ENCODE assay signal across 9 mouse cellular contexts in the genomic region with DNA sequence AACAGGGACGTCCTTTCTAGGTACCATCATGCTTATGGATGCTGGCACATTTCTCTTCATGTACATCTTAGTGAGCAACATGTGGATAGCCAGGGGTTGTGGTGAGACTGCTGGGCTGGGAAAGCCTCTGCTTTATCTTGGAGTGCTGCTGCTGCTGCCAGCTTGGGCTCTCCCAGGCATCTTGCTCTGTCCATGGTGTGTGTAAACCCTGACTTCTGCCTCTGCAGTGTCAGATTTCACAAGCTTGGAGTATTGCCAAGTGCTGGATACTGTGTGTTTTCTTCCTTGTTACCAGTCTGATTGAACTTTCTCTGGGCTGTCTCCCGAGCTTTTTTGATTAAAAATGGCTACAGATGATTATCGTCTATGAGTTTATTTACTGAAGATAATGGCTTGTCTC. TPM values are rescaled to one million over a fixed set of nuclear protein-coding genes. Genes with fewer than 3 reads are reported as not detected.
DNase-seq lines count a peak whose midpoint lies in the region; ATAC-seq and TF ChIP-seq lines count a peak whose summit lies in the region.
"Had no signal": no experiment of that assay in that cellular context is flagged by ENCODE, and none has a peak within 500 bp of the region (broad histone marks: within the 10 kb centered on the region; RNA-seq: fewer than 3 reads in every experiment).

No protein-coding gene starts in this region.

- H3K27me3 ChIP-seq in heart, embryonic 15.5 days: no peaks in the 10 kb centered on the region
- H3K27me3 ChIP-seq in liver, adult 2 months (ENCODE audit: control insufficient read depth, insufficient read depth, low read length): no peaks in the 10 kb centered on the region
- H3K27me3 ChIP-seq: midbrain, embryonic 12.5 days had no signal

- H3K27ac ChIP-seq in heart, embryonic 15.5 days: no peak overlapping the region
- no peak overlapping the region for H3K27ac ChIP-seq in liver, adult 2 months (replicated peaks; ENCODE audit: insufficient read depth, low read depth, low read length)
- H3K27ac ChIP-seq: midbrain, embryonic 12.5 days had no signal

- 0 out of 2 replicates have a peak, but pooled peaks have one; percentile 36 for ATAC-seq in heart, embryonic 15.5 days (replicated peaks; ENCODE audit: insufficient number of reproducible peaks, insufficient read depth, low FRiP score, low read depth)

- 27% methylated on average over 3 of the region's 3 CpGs for WGBS in heart, embryonic 15.5 days
- 21% methylated on average over 3 of the region's 3 CpGs for WGBS in liver, adult 2 months

- no peaks in the 10 kb centered on the region for H3K9me3 ChIP-seq in heart, embryonic 15.5 days (replicated peaks)
- H3K9me3 ChIP-seq: midbrain, embryonic 12.5 days had no signal

- H3K4me3 ChIP-seq in heart, embryonic 15.5 days: no peak overlapping the region
- no peak overlapping the region for H3K4me3 ChIP-seq in liver, adult 2 months (ENCODE audit: insufficient read depth, low read depth, low read length)
- H3K4me3 ChIP-seq: midbrain, embryonic 12.5 days had no signal

- H3K9ac ChIP-seq in heart, embryonic 15.5 days: no peak overlapping the region
- H3K9ac ChIP-seq in liver, adult 2 months (ENCODE audit: low read depth, low read length): no peak overlapping the region
- H3K9ac ChIP-seq: midbrain, embryonic 12.5 days had no signal

- no peak overlapping the region for H3K4me2 ChIP-seq in heart, embryonic 15.5 days
- H3K4me2 ChIP-seq: midbrain, embryonic 12.5 days had no signal

- no peaks in the 10 kb centered on the region for H3K79me2 ChIP-seq in liver, adult 2 months (ENCODE audit: control insufficient read depth, insufficient read depth, low read length)

- peak; percentile 66 for DNase-seq in urinary bladder, postnatal 14 days (ENCODE audit: low spot score)
- no peak for DNase-seq in urinary bladder, adult 2 months (ENCODE audit: low spot score)
- DNase-seq in liver, adult 2 months (ENCODE audit: extremely low read depth, low read depth, low spot score): peak; percentile 88
- no peak for DNase-seq in gastrocnemius, postnatal 4 days (ENCODE audit: low spot score in 2 of 2)
- DNase-seq in layer of hippocampus, adult 8-10 months (ENCODE audit: low spot score in 2 of 2): no peak
- DNase-seq in spleen, adult 18-20 months: no peak
- DNase-seq in c-Kit-positive CD71-positive TER-119-positive erythroid progenitor cells, embryonic 14.5 days (ENCODE audit: low spot score): no peak

- no peak for TF ChIP-seq CTCF in liver, adult 2 months (IDR thresholded peaks at IDR 0.05; ENCODE audit: low read depth, low read length)

- H3K4me1 ChIP-seq in heart, embryonic 15.5 days (replicated peaks): peaks cover 6% of the 10 kb centered on the region
- H3K4me1 ChIP-seq in liver, adult 2 months (ENCODE audit: control insufficient read depth, insufficient read depth, low read length): peaks cover 8% of the 10 kb centered on the region; the same call in 1 of the 2 replicates
- H3K4me1 ChIP-seq: midbrain, embryonic 12.5 days had no signal

- TF ChIP-seq POLR2A in liver, adult 2 months (IDR thresholded peaks at IDR 0.05; ENCODE audit: extremely low read depth, insufficient read depth, low read length): no peak

- H3K36me3 ChIP-seq in heart, embryonic 15.5 days: no peaks in the 10 kb centered on the region
- H3K36me3 ChIP-seq in liver, adult 2 months (ENCODE audit: control insufficient read depth, insufficient read depth, low read length): no peaks in the 10 kb centered on the region
- H3K36me3 ChIP-seq: midbrain, embryonic 12.5 days had no signal

RNA-seq across cellular contexts. Expression of a gene that starts 45.6 kb away (rescaled TPM):
- polyA plus RNA-seq in urinary bladder, adult 2 months (2012; rRNA removed): not detected in 2 replicates
- polyA plus RNA-seq in heart, embryonic 15.5 days (2015; fragmentation: Nextera tagmentation; extraction: Ambion mirVana): not detected in 2 replicates
- not detected in 2 replicates for total RNA-seq in liver, adult 2 months (2014; rRNA removed)
- not detected in 2 replicates for polyA plus RNA-seq in liver, adult 2 months (2012; rRNA removed)
- not detected for total RNA-seq in gastrocnemius, postnatal 4 days (2021)
- total RNA-seq in layer of hippocampus, adult 8-10 months (2022): not detected
- polyA plus RNA-seq: midbrain, embryonic 12.5 days had no signal

RNA-seq across cellular contexts. Expression of a gene that starts 54.9 kb away (rescaled TPM):
- polyA plus RNA-seq in urinary bladder, adult 2 months (2012; rRNA removed): not detected in 2 replicates
- 0.34 and 1.2 TPM in 2 replicates for polyA plus RNA-seq in heart, embryonic 15.5 days (2015; fragmentation: Nextera tagmentation; extraction: Ambion mirVana)
- total RNA-seq in liver, adult 2 months (2014; rRNA removed): 89.1 and 176 TPM in 2 replicates
- 17.1 and 50.9 TPM in 2 replicates for polyA plus RNA-seq in liver, adult 2 months (2012; rRNA removed)
- total RNA-seq in gastrocnemius, postnatal 4 days (2021): 1 to 10 TPM in 1 of 2 experiments, under 1 TPM in 1; 0.29 to 2.8 TPM
- not detected for total RNA-seq in layer of hippocampus, adult 8-10 months (2022)

Comparison
In these comparisons a context has a peak if more than half of its experiments do, and no peak if none do; other contexts are left out.
1. DNase-seq: peak in urinary bladder, postnatal 14 days (single experiment) and liver, adult 2 months (single experiment); none in urinary bladder, adult 2 months (single experiment), gastrocnemius, postnatal 4 days (0 of 2), layer of hippocampus, adult 8-10 months (0 of 2), spleen, adult 18-20 months (0 of 2) and c-Kit-positive CD71-positive TER-119-positive erythroid progenitor cells, embryonic 14.5 days (single experiment).
2. RNA of a gene that starts 54.9 kb away (total RNA-seq): 89.1 to 176 TPM in liver, adult 2 months; 0.29 to 2.8 TPM in gastrocnemius, postnatal 4 days and not detected in layer of hippocampus, adult 8-10 months; every median in the first group is over 10 times any median in the second.